Mouse (Mus musculus): ENCODE measurements around the gene Arl8a.

Arl8a gene

GRCm38 (mm10) chr1:135133678-135134435, 12.8 kb upstream of the Arl8a start:
- peak; percentile 44 for DNase-seq (ENCODE audit: low read depth, low spot score)

GRCm38 (mm10) chr1:135135111-135135787, 11.4 kb upstream of the Arl8a start:
- DNase-seq (ENCODE audit: low read depth, low spot score): no peak

- peak; percentile 84 for DNase-seq (ENCODE audit: low read depth, low spot score)
These were observed 10.1 kb upstream of the Arl8a start for GRCm38 (mm10) chr1:135136500-135136899.

- DNase-seq (ENCODE audit: low read depth, low spot score): peak; percentile 32
These were observed 6.7 kb upstream of the Arl8a start for GRCm38 (mm10) chr1:135139906-135140305.

- no peak for DNase-seq (ENCODE audit: low read depth, low spot score)
These were observed 4.2 kb upstream of the Arl8a start for GRCm38 (mm10) chr1:135142452-135142851.

- DNase-seq (ENCODE audit: low read depth, low spot score): peak; percentile 51
These were observed 2.7 kb upstream of the Arl8a start for GRCm38 (mm10) chr1:135143940-135144339.

GRCm38 (mm10) chr1:135146946-135147701, 500 bp downstream of the Arl8a start:
- DNase-seq (ENCODE audit: low read depth, low spot score): peak; percentile 64

GRCm38 (mm10) chr1:135147702-135148058, 1.1 kb downstream of the Arl8a start:
- DNase-seq (ENCODE audit: low read depth, low spot score): no peak

GRCm38 (mm10) chr1:135148476-135148875, 1.9 kb downstream of the Arl8a start:
- DNase-seq (ENCODE audit: low read depth, low spot score): no peak

- no peak for DNase-seq (ENCODE audit: low read depth, low spot score)
These were observed 2.4 kb downstream of the Arl8a start for GRCm38 (mm10) chr1:135148996-135149395.

- no peak for DNase-seq (ENCODE audit: low read depth, low spot score)
These were observed 7.4 kb downstream of the Arl8a start for GRCm38 (mm10) chr1:135154011-135154410.

GRCm38 (mm10) chr1:135154411-135154959, 7.9 kb downstream of the Arl8a start:
- peak; percentile 73 for DNase-seq (ENCODE audit: low read depth, low spot score)

GRCm38 (mm10) chr1:135156300-135156699, 9.7 kb downstream of the Arl8a start:
- DNase-seq (ENCODE audit: low read depth, low spot score): no peak

- no peak for DNase-seq (ENCODE audit: low read depth, low spot score)
These were observed 12.0 kb downstream of the Arl8a start for GRCm38 (mm10) chr1:135158633-135159032.

GRCm38 (mm10) chr1:135159074-135159473, 12.4 kb downstream of the Arl8a start:
- no peak for DNase-seq (ENCODE audit: low read depth, low spot score)

- DNase-seq (ENCODE audit: low read depth, low spot score): no peak
These were observed 13.0 kb downstream of the Arl8a start for GRCm38 (mm10) chr1:135159556-135160123.

GRCm38 (mm10) chr1:135160411-135161050, 13.9 kb downstream of the Arl8a start:
- no peak for DNase-seq (ENCODE audit: low read depth, low spot score)

GRCm38 (mm10) chr1:135162720-135163119, 16.1 kb downstream of the Arl8a start:
- no peak for DNase-seq (ENCODE audit: low read depth, low spot score)

- no peak for DNase-seq (ENCODE audit: low read depth, low spot score)
These were observed 20.8 kb downstream of the Arl8a start, which contains the start of gene Gpr37l1 for GRCm38 (mm10) chr1:135167435-135167834. Gene Gpr37l1 (minus strand): TSS chr1:135167681.

GRCm38 (mm10) chr1:135168453-135169200, 22.0 kb downstream of the Arl8a start:
- no peak for DNase-seq (ENCODE audit: low read depth, low spot score)

All from CD4-positive helper T cell, adult 2 months (primary cell).